Mouse (Mus musculus) right cerebral cortex, postnatal 36 days (tissue): ENCODE measurements around the gene Clec1a.
"Not testable (repeated sequence)": the region's sequence is repeated elsewhere in the genome, so short reads cannot be mapped to it uniquely, and the experiment has no call there.

Experiments used
- DNase-seq, 2 experiments: peaks; one replicate each; pipeline ENCODE4 v3.0.0; 2022; ENCODE audit warnings: low spot score in 2 of 2, mixed read lengths in 1 of 2

The Clec1a gene

GRCm38 (mm10) chr6:129451411-129452039, at the start of gene Clec1a:
Gene Clec1a (minus strand): TSS chr6:129452000.
- peak in 1 of 2 experiments; percentile 1 for DNase-seq

- not testable (repeated sequence) for DNase-seq
Observed at GRCm38 (mm10) chr6:129499516-129499915, 47.7 kb upstream of the Clec1a start.

GRCm38 (mm10) chr6:129497345-129498218, 45.8 kb upstream of the Clec1a start:
- DNase-seq = no peak

GRCm38 (mm10) chr6:129494924-129495323, 43.1 kb upstream of the Clec1a start:
- no peak for DNase-seq

GRCm38 (mm10) chr6:129480089-129480958, 28.5 kb upstream of the Clec1a start:
- no peak for DNase-seq

- no peak for DNase-seq
Observed at GRCm38 (mm10) chr6:129476404-129477126, 24.8 kb upstream of the Clec1a start.

GRCm38 (mm10) chr6:129472627-129473026, 20.8 kb upstream of the Clec1a start:
- no peak for DNase-seq

- no peak for DNase-seq
Observed at GRCm38 (mm10) chr6:129471386-129471785, 19.6 kb upstream of the Clec1a start.

- DNase-seq = no peak
Observed at GRCm38 (mm10) chr6:129449743-129450142, 2.1 kb downstream of the Clec1a start.

- DNase-seq = no peak
Observed at GRCm38 (mm10) chr6:129438033-129438432, 13.8 kb downstream of the Clec1a start.

- no peak for DNase-seq
Observed at GRCm38 (mm10) chr6:129436025-129436424, 15.8 kb downstream of the Clec1a start.

GRCm38 (mm10) chr6:129434239-129434638, 17.6 kb downstream of the Clec1a start:
- no peak for DNase-seq

GRCm38 (mm10) chr6:129427281-129427680, 24.5 kb downstream of the Clec1a start:
- no peak for DNase-seq

- DNase-seq = no peak
Observed at GRCm38 (mm10) chr6:129425812-129426211, 26.0 kb downstream of the Clec1a start.

- DNase-seq = no peak
Observed at GRCm38 (mm10) chr6:129425217-129425616, 26.6 kb downstream of the Clec1a start.

- DNase-seq = peak; percentile 12 to 22
Observed at GRCm38 (mm10) chr6:129423734-129424072, 28.1 kb downstream of the Clec1a start.

GRCm38 (mm10) chr6:129423040-129423733, 28.6 kb downstream of the Clec1a start:
- no peak for DNase-seq

GRCm38 (mm10) chr6:129422311-129422710, 29.5 kb downstream of the Clec1a start:
- no peak for DNase-seq

GRCm38 (mm10) chr6:129414177-129414576, 37.6 kb downstream of the Clec1a start:
- no peak for DNase-seq

- no peak for DNase-seq
Observed at GRCm38 (mm10) chr6:129408562-129408961, 43.2 kb downstream of the Clec1a start, which contains the start of gene Clec9a. Gene Clec9a (plus strand): TSS chr6:129408862.

- no peak for DNase-seq
Observed at GRCm38 (mm10) chr6:129407324-129407723, 44.5 kb downstream of the Clec1a start.
